Mouse (Mus musculus): ENCODE results near the gene Olfr1505. TPM values are rescaled to one million over a fixed set of nuclear protein-coding genes. Genes with fewer than 3 reads are reported as not detected.

Gene Olfr1505
- total RNA-seq (2012; rRNA removed): not detected in 2 replicates
- total RNA-seq (2014; rRNA removed): not detected in 2 replicates
- not detected in 2 replicates for polyA plus RNA-seq (2012; ENCODE audit: insufficient read length, low read depth)

DNA sequence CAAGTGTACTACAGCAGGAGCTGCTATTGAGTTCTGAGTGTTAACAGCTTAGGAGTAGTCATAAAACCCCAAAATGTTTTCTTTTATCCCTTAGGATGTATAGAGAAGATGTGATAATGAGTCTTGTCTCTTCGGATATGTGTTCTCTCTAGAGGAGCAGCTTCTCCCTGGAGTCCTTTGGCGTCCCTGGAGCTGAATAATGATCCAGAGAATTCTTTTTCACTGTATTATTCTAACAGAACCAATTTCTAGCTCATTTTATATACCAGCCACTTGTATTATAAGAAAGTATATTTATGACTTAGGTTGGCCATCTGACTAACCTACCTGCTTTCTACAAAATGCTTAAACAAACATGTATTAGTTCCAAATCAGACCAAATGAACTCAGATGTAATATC, at the start of gene Olfr1505:
TSS of gene Olfr1505 (plus strand) at position 301 of the 400 bp plus-strand sequence.
- dilution Hi-C loops (cut with MboI; ENCODE audit: extremely low pct_ligation_motif_present, extremely low pct_unique_long_range_greater_than_20kb, low sequenced_read_pairs): no loop called here
- H3K27me3 ChIP-seq (replicated peaks): no peaks in the 10 kb centered on the region
- TF ChIP-seq ZC3H11A (IDR thresholded peaks at IDR 0.05; ENCODE audit: low read depth, low read length): no peak
- no peak for TF ChIP-seq GABPA (IDR thresholded peaks at IDR 0.05; ENCODE audit: insufficient replicate concordance, low read depth, low read length)
- TF ChIP-seq SIN3A (IDR thresholded peaks at IDR 0.05; ENCODE audit: low read length): no peak
- no peak for TF ChIP-seq RAD21 (IDR thresholded peaks at IDR 0.05; ENCODE audit: low read depth, low read length)
- H3K4me1 ChIP-seq (ENCODE audit: control insufficient read depth in 1 of 2, insufficient read depth in 2 of 2): no peaks in the 10 kb centered on the region
- H3K4me3 ChIP-seq (replicated peaks in 1 of 3; ENCODE audit: low read depth in 2 of 3, low read length in 2 of 3, poor library complexity in 1 of 3): no peak within 1 kb of the TSS
- H3K9ac ChIP-seq (ENCODE audit: insufficient read depth, low read depth): no peak within 1 kb of the TSS
- in situ Hi-C loops (cut with MboI; ENCODE audit: low pct_ligation_motif_present, low pct_unique_long_range_greater_than_20kb, low sequenced_read_pairs): no loop called here
- no peak for DNase-seq (ENCODE audit: extremely low read depth)
- no peak within 1 kb of the TSS for H3K27ac ChIP-seq (ENCODE audit: insufficient read depth, low read depth)
- H3K79me2 ChIP-seq (replicated peaks; ENCODE audit: control insufficient read depth, extremely low read depth, insufficient read depth, poor library complexity, severe bottlenecking): no peaks in the 10 kb centered on the region
- H3K36me3 ChIP-seq (replicated peaks in 1 of 2; ENCODE audit: control insufficient read depth in 1 of 2, insufficient read depth in 1 of 2, low read length in 1 of 2): no peaks in the 10 kb centered on the region
- H3K9me3 ChIP-seq (replicated peaks; ENCODE audit: low read length): no peaks in the 10 kb centered on the region
- no peak within 1 kb of the TSS for H3K4me2 ChIP-seq (ENCODE audit: insufficient read depth, low read depth, poor library complexity, severe bottlenecking)

DNA sequence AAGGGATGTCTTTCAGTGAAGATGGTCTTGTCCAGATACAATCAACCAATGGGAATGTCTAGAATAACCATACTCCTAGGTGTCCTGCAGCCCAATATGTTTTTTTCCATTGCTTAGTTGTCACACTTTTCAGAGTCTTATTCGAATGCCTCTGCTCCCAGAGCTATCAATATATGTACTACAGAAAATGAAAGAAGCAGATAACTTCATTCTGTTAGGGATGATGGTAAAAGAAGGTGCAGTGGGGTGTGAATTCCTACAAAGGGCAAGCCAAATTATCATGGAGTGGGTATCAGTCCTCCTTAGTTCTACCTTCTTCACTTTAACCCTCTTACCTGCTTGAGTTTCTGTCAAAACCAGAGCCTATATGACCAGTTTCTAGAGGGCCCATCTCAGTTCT, 15.5 kb upstream of the Olfr1505 start, which contains the start of gene Olfr1504:
TSS of gene Olfr1504 (minus strand) at position 101 of the 400 bp plus-strand sequence.
- Histone ChIP-seq H3K4me2 (ENCODE audit: insufficient read depth, low read depth, poor library complexity, severe bottlenecking) (no peak within 1 kb of the TSS), H3K27ac (ENCODE audit: insufficient read depth, low read depth) (no peak within 1 kb of the TSS), H3K79me2 (replicated peaks; ENCODE audit: control insufficient read depth, extremely low read depth, insufficient read depth, poor library complexity, severe bottlenecking) (no peaks in the 10 kb centered on the region), H3K4me3 (replicated peaks in 1 of 3; ENCODE audit: low read depth in 2 of 3, low read length in 2 of 3, poor library complexity in 1 of 3) (no peak within 1 kb of the TSS), H3K36me3 (replicated peaks in 1 of 2; ENCODE audit: control insufficient read depth in 1 of 2, insufficient read depth in 1 of 2, low read length in 1 of 2) (no peaks in the 10 kb centered on the region), H3K27me3 (replicated peaks) (no peaks in the 10 kb centered on the region), H3K9me3 (replicated peaks; ENCODE audit: low read length) (no peaks in the 10 kb centered on the region), H3K9ac (ENCODE audit: insufficient read depth, low read depth) (no peak within 1 kb of the TSS), H3K4me1 (ENCODE audit: control insufficient read depth in 1 of 2, insufficient read depth in 2 of 2) (no peaks in the 10 kb centered on the region)
- in situ Hi-C loops (cut with MboI; ENCODE audit: low pct_ligation_motif_present, low pct_unique_long_range_greater_than_20kb, low sequenced_read_pairs) (no loop called here), dilution Hi-C loops (cut with MboI; ENCODE audit: extremely low pct_ligation_motif_present, extremely low pct_unique_long_range_greater_than_20kb, low sequenced_read_pairs) (no loop called here)
- DNase-seq (ENCODE audit: extremely low read depth): no peak
- no peak for TF ChIP-seq TCF12 (IDR thresholded peaks at IDR 0.05; ENCODE audit: low read depth, low read length)
- no peak for TF ChIP-seq GABPA (IDR thresholded peaks at IDR 0.05; ENCODE audit: insufficient replicate concordance, low read depth, low read length)
- no peak for TF ChIP-seq ZMIZ1 (IDR thresholded peaks at IDR 0.05; ENCODE audit: low read depth, low read length)
- no peak for TF ChIP-seq UBTF (IDR thresholded peaks at IDR 0.05; ENCODE audit: low read depth, low read length)
- no peak for TF ChIP-seq RAD21 (IDR thresholded peaks at IDR 0.05; ENCODE audit: low read depth, low read length)
- no peak for TF ChIP-seq MAFK (IDR thresholded peaks at IDR 0.05; ENCODE audit: insufficient replicate concordance, low read length)

Other genes starting within 250 kb of the Olfr1505 start
- gene Olfr1491, start 216.3 kb upstream of the Olfr1505 start, total RNA-seq (2012; rRNA removed): not detected in 2 replicates
- not detected in 2 replicates for gene Olfr1491, start 216.3 kb upstream of the Olfr1505 start, total RNA-seq (2014; rRNA removed)
- not detected in 2 replicates for gene Olfr1491, start 216.3 kb upstream of the Olfr1505 start, polyA plus RNA-seq (2012; ENCODE audit: insufficient read length, low read depth)
- not detected in 2 replicates for gene Olfr1493-ps1, start 190.3 kb upstream of the Olfr1505 start, total RNA-seq (2012; rRNA removed)
- gene Olfr1493-ps1, start 190.3 kb upstream of the Olfr1505 start, total RNA-seq (2014; rRNA removed): not detected in 2 replicates
- not detected in 2 replicates for gene Olfr1493-ps1, start 190.3 kb upstream of the Olfr1505 start, polyA plus RNA-seq (2012; ENCODE audit: insufficient read length, low read depth)
- not detected in 2 replicates for gene Olfr1494, start 173.8 kb upstream of the Olfr1505 start, total RNA-seq (2012; rRNA removed)
- not detected in 2 replicates for gene Olfr1494, start 173.8 kb upstream of the Olfr1505 start, total RNA-seq (2014; rRNA removed)
- gene Olfr1494, start 173.8 kb upstream of the Olfr1505 start, polyA plus RNA-seq (2012; ENCODE audit: insufficient read length, low read depth): not detected in 2 replicates
- gene Olfr1495, start 148.9 kb upstream of the Olfr1505 start, total RNA-seq (2012; rRNA removed): not detected in 2 replicates
- not detected in 2 replicates for gene Olfr1495, start 148.9 kb upstream of the Olfr1505 start, total RNA-seq (2014; rRNA removed)
- gene Olfr1495, start 148.9 kb upstream of the Olfr1505 start, polyA plus RNA-seq (2012; ENCODE audit: insufficient read length, low read depth): not detected in 2 replicates
- not detected in 2 replicates for gene Olfr1496, start 135.7 kb upstream of the Olfr1505 start, total RNA-seq (2012; rRNA removed)
- gene Olfr1496, start 135.7 kb upstream of the Olfr1505 start, total RNA-seq (2014; rRNA removed): not detected in 2 replicates
- gene Olfr1496, start 135.7 kb upstream of the Olfr1505 start, polyA plus RNA-seq (2012; ENCODE audit: insufficient read length, low read depth): not detected in 2 replicates
- not detected in 2 replicates for gene Olfr1497, start 115.3 kb upstream of the Olfr1505 start, total RNA-seq (2012; rRNA removed)
- not detected in 2 replicates for gene Olfr1497, start 115.3 kb upstream of the Olfr1505 start, total RNA-seq (2014; rRNA removed)
- gene Olfr1497, start 115.3 kb upstream of the Olfr1505 start, polyA plus RNA-seq (2012; ENCODE audit: insufficient read length, low read depth): not detected in 2 replicates
- gene Olfr1499, start 94.1 kb upstream of the Olfr1505 start, total RNA-seq (2012; rRNA removed): not detected in 2 replicates
- gene Olfr1499, start 94.1 kb upstream of the Olfr1505 start, total RNA-seq (2014; rRNA removed): not detected in 2 replicates
- not detected in 2 replicates for gene Olfr1499, start 94.1 kb upstream of the Olfr1505 start, polyA plus RNA-seq (2012; ENCODE audit: insufficient read length, low read depth)
- not detected in 2 replicates for gene Olfr1500, start 83.0 kb upstream of the Olfr1505 start, total RNA-seq (2012; rRNA removed)
- not detected in 2 replicates for gene Olfr1500, start 83.0 kb upstream of the Olfr1505 start, total RNA-seq (2014; rRNA removed)
- gene Olfr1500, start 83.0 kb upstream of the Olfr1505 start, polyA plus RNA-seq (2012; ENCODE audit: insufficient read length, low read depth): not detected in 2 replicates
- gene Olfr1501, start 62.8 kb upstream of the Olfr1505 start, total RNA-seq (2012; rRNA removed): not detected in 2 replicates
- not detected in 2 replicates for gene Olfr1501, start 62.8 kb upstream of the Olfr1505 start, total RNA-seq (2014; rRNA removed)
- gene Olfr1501, start 62.8 kb upstream of the Olfr1505 start, polyA plus RNA-seq (2012; ENCODE audit: insufficient read length, low read depth): not detected in 2 replicates
- gene Olfr1502, start 51.7 kb upstream of the Olfr1505 start, total RNA-seq (2012; rRNA removed): not detected in 2 replicates
- gene Olfr1502, start 51.7 kb upstream of the Olfr1505 start, total RNA-seq (2014; rRNA removed): not detected in 2 replicates
- gene Olfr1502, start 51.7 kb upstream of the Olfr1505 start, polyA plus RNA-seq (2012; ENCODE audit: insufficient read length, low read depth): not detected in 2 replicates
- not detected in 2 replicates for gene Olfr1504, start 15.6 kb upstream of the Olfr1505 start, total RNA-seq (2012; rRNA removed)
- not detected in 2 replicates for gene Olfr1504, start 15.6 kb upstream of the Olfr1505 start, total RNA-seq (2014; rRNA removed)
- gene Olfr1504, start 15.6 kb upstream of the Olfr1505 start, polyA plus RNA-seq (2012; ENCODE audit: insufficient read length, low read depth): not detected in 2 replicates

All from CH12.LX (cell line).